Mouse (Mus musculus) midbrain, embryonic 16.5 days (tissue): ENCODE measurements around the gene Odf3l2. TPM values are rescaled to one million over a fixed set of nuclear protein-coding genes. Genes with fewer than 3 reads are reported as not detected.

ENCODE experiments used
- ATAC-seq: fragments of 200-750 bp; cut with Nextera tagmentation; 2 replicates; pipeline ENCODE4 v1.8.0; 2017; ENCODE audit warnings: moderate TSS enrichment
- H3K27ac ChIP-seq: fragments of 300-500 bp; sonication (generic); 2 replicates; pipeline ENCODE4 v1.5.1; 2014; ENCODE audit warnings: mild to moderate bottlenecking, low read length, mixed read lengths
- H3K27me3 ChIP-seq: fragments of 300-500 bp; sonication (generic); 2 replicates; pipeline ENCODE4 v1.6.1; 2014; ENCODE audit warnings: low read depth, low read length, mixed read lengths; ENCODE audit not compliant: control insufficient read depth, insufficient read depth
- H3K36me3 ChIP-seq: fragments of 300-500 bp; sonication (generic); 2 replicates; pipeline ENCODE4 v1.6.1; 2014; ENCODE audit warnings: mild to moderate bottlenecking, low read length, moderate library complexity, mixed read lengths; ENCODE audit not compliant: control insufficient read depth, insufficient read depth
- H3K4me1 ChIP-seq: fragments of 300-500 bp; sonication (generic); 2 replicates; pipeline ENCODE4 v1.6.1; 2014; ENCODE audit warnings: mild to moderate bottlenecking, low read length, mixed read lengths; ENCODE audit not compliant: control insufficient read depth, insufficient read depth
- H3K4me2 ChIP-seq: fragments of 300-500 bp; sonication (generic); 2 replicates; pipeline ENCODE4 v1.6.1; 2014; ENCODE audit warnings: mild to moderate bottlenecking, low read length, mixed read lengths
- H3K4me3 ChIP-seq: fragments of 300-500 bp; sonication (generic); 2 replicates; pipeline ENCODE4 v1.5.1; 2014; ENCODE audit warnings: low read depth, mild to moderate bottlenecking, low read length, moderate library complexity, mixed read lengths
- H3K9ac ChIP-seq: fragments of 300-500 bp; sonication (generic); 2 replicates; pipeline ENCODE4 v1.6.1; 2014; ENCODE audit warnings: low read depth, low read length, mixed read lengths
- H3K9me3 ChIP-seq: fragments of 300-500 bp; sonication (generic); replicated peaks from 2 replicates; pipeline ENCODE4 v1.6.1; 2014; ENCODE audit warnings: mild to moderate bottlenecking, low read length, mixed read lengths; ENCODE audit not compliant: control insufficient read depth, poor library complexity, severe bottlenecking
- WGBS: fragments of 180-500 bp; shearing (Covaris S2); extraction: QIAGEN DNeasy Blood & Tissue Kit; methylation state at CpG from one replicate; pipeline ENCODE4 v1.1.7; 2014; 5-methylcytosine and 5-hydroxymethylcytosine counted together
- polyA plus RNA-seq: library from polyadenylated mRNA; unstranded; fragments of >200 nt; fragmentation: Nextera tagmentation; extraction: Ambion mirVana; gene quantifications from 2 replicates; pipeline ENCODE4 v1.2.1, GENCODE M21; 2015

The Odf3l2 gene
- polyA plus RNA-seq, 1 experiment from 2014 or later, result 1.0 TPM

GRCm38 (mm10) chr10:79637128-79638110, 8.1 kb downstream of the Odf3l2 start, which contains the start of gene Shc2:
Gene Shc2, minus strand, starts transcription at chr10:79637918.
- peak within 1 kb of the TSS; percentile 95 for H3K9ac ChIP-seq
- H3K27ac ChIP-seq, result peak within 1 kb of the TSS; percentile 93
- peaks cover 15% of the 10 kb centered on the region for H3K4me1 ChIP-seq
- no peaks in the 10 kb centered on the region for H3K36me3 ChIP-seq
- H3K27me3 ChIP-seq, result peaks cover 2% of the 10 kb centered on the region; the same call in 1 of the 2 replicates
- peak within 1 kb of the TSS; percentile 90 for H3K4me2 ChIP-seq
- H3K9me3 ChIP-seq, result no peaks in the 10 kb centered on the region
- under 1% methylated on average over 74 of the region's 116 CpGs for whole genome bisulfite sequencing
- peak within 1 kb of the TSS; percentile 83 for H3K4me3 ChIP-seq
- peak; percentile 91 for ATAC-seq

- WGBS, result 70% methylated on average over 8 of the region's 8 CpGs
- ATAC-seq, result no peak; the same call in 1 of the 2 replicates
- peak overlapping the region; percentile 90 for H3K4me2 ChIP-seq
- no peaks in the 10 kb centered on the region for H3K36me3 ChIP-seq
- peak overlapping the region; percentile 95; the same call in 1 of the 2 replicates for H3K9ac ChIP-seq
- peak overlapping the region; percentile 83 for H3K4me3 ChIP-seq
- peaks cover 15% of the 10 kb centered on the region for H3K4me1 ChIP-seq
- no peak overlapping the region for H3K27ac ChIP-seq
- peaks cover 2% of the 10 kb centered on the region; the same call in 1 of the 2 replicates for H3K27me3 ChIP-seq
- H3K9me3 ChIP-seq, result no peaks in the 10 kb centered on the region
These were observed 9.3 kb downstream of the Odf3l2 start for GRCm38 (mm10) chr10:79636287-79636686.

DNA sequence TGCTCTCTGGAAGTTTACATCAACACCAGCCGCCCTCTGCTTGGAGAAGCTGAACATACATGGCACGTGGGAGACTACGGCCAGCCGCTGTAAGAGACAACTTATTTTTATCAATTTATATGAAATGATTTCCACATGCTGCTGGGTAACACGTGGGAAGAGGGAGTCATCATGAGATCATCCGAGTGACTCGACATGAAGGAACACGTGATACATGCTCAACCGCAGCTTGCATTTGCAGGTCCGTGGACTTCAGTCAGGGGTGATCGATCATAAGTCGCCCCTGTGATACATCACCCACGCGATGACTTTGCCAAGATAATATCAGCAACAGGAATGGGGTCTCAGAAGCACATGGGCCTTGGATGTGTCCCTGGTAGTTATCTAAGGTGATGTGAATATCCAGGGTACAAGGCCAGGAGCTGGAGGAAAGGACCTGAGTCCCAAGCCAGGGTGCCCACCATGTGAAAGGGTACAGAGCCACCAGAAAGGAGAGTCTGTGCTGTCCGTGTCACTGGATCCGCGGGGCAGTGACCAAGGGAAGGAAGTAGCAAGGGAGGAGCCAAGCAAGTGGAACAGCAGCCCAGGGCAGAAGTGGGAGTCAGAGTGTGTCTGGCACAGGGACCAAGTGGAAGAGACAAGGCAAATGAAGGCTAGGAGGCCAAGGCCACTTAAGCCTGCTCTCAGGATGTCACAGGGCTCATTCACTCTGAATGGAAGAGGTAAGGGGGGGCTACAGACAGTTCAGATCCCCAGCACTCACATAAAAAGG, 12.3 kb downstream of the Odf3l2 start:
- H3K4me3 ChIP-seq, result no peak overlapping the region
- WGBS, result 88% methylated on average over 17 of the region's 17 CpGs

GRCm38 (mm10) chr10:79631432-79631831, 14.1 kb downstream of the Odf3l2 start:
- Histone ChIP-seq H3K4me1 (0 out of 2 replicates have a peak, but pooled peaks cover 2% of the 10 kb centered on the region), H3K36me3 (no peaks in the 10 kb centered on the region; the same call in 1 of the 2 replicates), H3K27me3 (no peaks in the 10 kb centered on the region), H3K27ac (no peak overlapping the region), H3K4me2 (no peak overlapping the region), H3K9me3 (no peaks in the 10 kb centered on the region), H3K9ac (no peak overlapping the region), H3K4me3 (no peak overlapping the region)
- 72% methylated on average over 4 of the region's 4 CpGs for WGBS
- ATAC-seq, result no peak

More for the DNA sequence above, 12.3 kb downstream of the Odf3l2 start:
- H3K36me3 ChIP-seq, result no peaks in the 10 kb centered on the region
- H3K9ac ChIP-seq, result no peak overlapping the region
- no peak for ATAC-seq
- H3K27ac ChIP-seq, result no peak overlapping the region
- H3K9me3 ChIP-seq, result no peaks in the 10 kb centered on the region
- peaks cover 6% of the 10 kb centered on the region for H3K4me1 ChIP-seq
- H3K4me2 ChIP-seq, result no peak overlapping the region
- H3K27me3 ChIP-seq, result no peaks in the 10 kb centered on the region

DNA sequence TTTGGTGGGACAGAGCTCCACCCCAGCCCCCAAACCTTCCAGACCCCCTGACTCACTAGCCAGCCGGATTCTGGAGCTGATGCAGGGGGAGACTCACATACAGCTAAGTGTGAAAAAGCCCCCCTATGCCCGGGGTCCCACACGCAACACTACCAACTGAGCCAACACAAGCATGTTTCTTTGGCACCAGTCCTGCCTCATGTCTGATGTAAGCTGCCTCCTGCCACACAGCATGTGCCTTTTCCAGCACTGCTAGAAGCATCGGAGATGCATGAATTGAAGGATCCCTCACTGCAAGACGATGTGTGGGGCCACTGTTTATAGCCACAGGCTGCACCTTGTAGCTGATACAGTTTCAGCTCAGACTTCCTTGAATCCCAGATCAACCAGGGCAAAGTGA, 17.2 kb downstream of the Odf3l2 start:
- Histone ChIP-seq H3K36me3 (no peaks in the 10 kb centered on the region; the same call in none of the 2 replicates), H3K27ac (no peak overlapping the region), H3K4me3 (no peak overlapping the region), H3K9ac (no peak overlapping the region), H3K9me3 (no peaks in the 10 kb centered on the region), H3K4me1 (no peaks in the 10 kb centered on the region), H3K4me2 (no peak overlapping the region), H3K27me3 (no peaks in the 10 kb centered on the region)
- no peak for ATAC-seq
- 90% methylated on average over 5 of the region's 5 CpGs for WGBS

DNA sequence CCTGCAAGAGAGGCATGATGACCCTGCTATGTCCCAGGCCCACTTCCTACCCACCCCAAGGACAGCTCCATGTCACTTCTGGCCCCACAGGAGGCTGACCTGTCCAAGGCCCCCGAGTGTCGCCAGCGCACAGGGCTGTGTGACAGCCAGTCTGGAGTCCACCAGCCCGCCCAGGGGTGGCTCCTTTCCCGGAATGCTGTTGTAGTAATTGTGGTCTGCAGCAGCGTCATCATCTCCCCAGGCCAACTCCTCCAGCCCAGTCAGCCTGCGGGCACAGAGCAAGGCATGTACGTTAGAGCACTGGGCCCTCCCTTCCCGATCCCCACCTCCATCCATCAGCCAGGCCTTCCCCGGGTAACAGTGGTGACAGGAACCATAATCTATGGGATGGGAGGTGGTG, 19.4 kb downstream of the Odf3l2 start:
- no peak overlapping the region for H3K4me3 ChIP-seq
- no peak overlapping the region for H3K9ac ChIP-seq
- H3K4me2 ChIP-seq, result no peak overlapping the region
- H3K4me1 ChIP-seq, result no peaks in the 10 kb centered on the region
- no peaks in the 10 kb centered on the region for H3K27me3 ChIP-seq
- no peak for ATAC-seq
- H3K27ac ChIP-seq, result no peak overlapping the region
- no peaks in the 10 kb centered on the region; the same call in none of the 2 replicates for H3K36me3 ChIP-seq
- WGBS, result 88% methylated on average over 10 of the region's 10 CpGs
- no peaks in the 10 kb centered on the region for H3K9me3 ChIP-seq

DNA sequence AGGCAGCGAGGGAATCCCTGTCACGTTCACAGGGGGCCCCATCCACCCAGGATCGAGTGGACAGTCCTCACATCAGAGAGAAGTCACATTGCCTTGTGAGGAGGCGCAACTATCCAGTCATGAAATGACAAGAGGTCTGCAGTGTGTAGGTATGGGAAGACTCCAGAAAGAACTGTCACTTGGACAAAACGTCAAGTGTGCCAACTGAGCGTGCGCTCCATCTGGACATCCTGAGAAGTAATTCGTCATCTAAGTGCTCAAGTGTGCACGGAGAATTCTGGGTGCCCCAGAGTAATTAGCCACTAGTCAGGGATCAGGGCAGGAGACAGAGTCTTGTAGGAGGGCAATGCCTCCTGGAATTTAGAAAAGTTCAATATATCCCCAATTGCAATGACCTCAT, 20.1 kb downstream of the Odf3l2 start:
- Histone ChIP-seq H3K4me3 (no peak overlapping the region), H3K9me3 (no peaks in the 10 kb centered on the region), H3K9ac (no peak overlapping the region), H3K27me3 (no peaks in the 10 kb centered on the region), H3K36me3 (no peaks in the 10 kb centered on the region; the same call in none of the 2 replicates), H3K27ac (no peak overlapping the region), H3K4me2 (no peak overlapping the region), H3K4me1 (no peaks in the 10 kb centered on the region)
- no peak for ATAC-seq
- WGBS, result 83% methylated on average over 9 of the region's 9 CpGs

DNA sequence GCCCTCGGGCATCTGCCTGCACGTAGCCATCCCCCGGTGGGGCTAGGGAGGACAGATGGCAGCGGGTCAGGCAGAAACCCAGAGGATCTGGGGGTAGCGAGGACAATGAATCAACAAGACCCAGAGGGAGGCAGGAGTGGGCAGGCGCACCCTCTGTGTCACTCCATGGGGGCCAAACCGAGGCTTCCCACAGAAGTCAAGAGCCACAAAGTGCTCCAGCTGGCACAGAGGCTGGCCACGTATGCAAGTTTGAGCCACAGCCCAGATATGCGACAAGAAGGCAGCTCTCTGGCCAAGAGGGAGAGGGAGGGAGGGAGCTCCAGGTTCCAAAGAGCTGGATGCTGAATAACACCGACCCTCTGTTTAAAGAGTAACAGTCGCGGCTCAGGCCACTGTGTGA, 21.6 kb downstream of the Odf3l2 start:
- ATAC-seq, result no peak
- H3K27me3 ChIP-seq, result no peaks in the 10 kb centered on the region
- H3K9ac ChIP-seq, result no peak overlapping the region
- no peak overlapping the region for H3K4me2 ChIP-seq
- H3K4me3 ChIP-seq, result no peak overlapping the region
- peaks cover 3% of the 10 kb centered on the region for H3K36me3 ChIP-seq
- no peaks in the 10 kb centered on the region for H3K9me3 ChIP-seq
- no peak overlapping the region for H3K27ac ChIP-seq
- no peaks in the 10 kb centered on the region for H3K4me1 ChIP-seq
- 65% methylated on average over 12 of the region's 12 CpGs for WGBS
